17 mouse cellular contexts compared by ENCODE assay signal in genomic region chr8:81358108-81358507, GRCm38 (mm10).
"Had no signal": no experiment of that assay in that cellular context is flagged by ENCODE, and none has a peak within 500 bp of the region (broad histone marks: within the 10 kb centered on the region; RNA-seq: fewer than 3 reads in every experiment).

No protein-coding gene starts in this region.

- H3K9me3 ChIP-seq: lung, embryonic 15.5 days; megakaryocyte, embryonic 14.5 days; midbrain, embryonic 13.5 days; midbrain, embryonic 15.5 days; neural tube, embryonic 12.5 days; stomach, embryonic 15.5 days had no signal

- DNase-seq: liver, postnatal 0 days; lung, adult 2 months; lung, postnatal 14 days; lung, postnatal 36 days; thymus, adult 18-20 months; thymus, postnatal 14 days; thymus, postnatal 36 days had no signal

- H3K27me3 ChIP-seq: lung, embryonic 15.5 days; megakaryocyte, embryonic 14.5 days; midbrain, embryonic 13.5 days; midbrain, embryonic 15.5 days; neural tube, embryonic 12.5 days; stomach, embryonic 15.5 days had no signal

- H3K4me3 ChIP-seq: lung, embryonic 15.5 days; megakaryocyte, embryonic 14.5 days; midbrain, embryonic 13.5 days; midbrain, embryonic 15.5 days; neural tube, embryonic 12.5 days; stomach, embryonic 15.5 days had no signal

- H3K4me1 ChIP-seq: lung, embryonic 15.5 days; midbrain, embryonic 13.5 days; midbrain, embryonic 15.5 days; neural tube, embryonic 12.5 days; stomach, embryonic 15.5 days had no signal

- H3K4me2 ChIP-seq: lung, embryonic 15.5 days; midbrain, embryonic 11.5 days; midbrain, embryonic 13.5 days; midbrain, embryonic 15.5 days; neural tube, embryonic 12.5 days; stomach, embryonic 15.5 days had no signal

- H3K27ac ChIP-seq: lung, embryonic 15.5 days; macrophage; midbrain, embryonic 13.5 days; midbrain, embryonic 15.5 days; neural tube, embryonic 12.5 days; stomach, embryonic 15.5 days; stomach, postnatal 0 days had no signal

- H3K9ac ChIP-seq: liver, postnatal 0 days; lung, embryonic 15.5 days; midbrain, embryonic 13.5 days; midbrain, embryonic 15.5 days; neural tube, embryonic 12.5 days; stomach, embryonic 15.5 days had no signal

- ATAC-seq: liver, postnatal 0 days; lung, postnatal 0 days; midbrain, embryonic 13.5 days; midbrain, embryonic 15.5 days had no signal

- H3K36me3 ChIP-seq: lung, embryonic 15.5 days; midbrain, embryonic 13.5 days; midbrain, embryonic 15.5 days; neural tube, embryonic 12.5 days; stomach, embryonic 15.5 days had no signal
